Mouse (Mus musculus): ENCODE measurements around the gene Mum1.

GRCm38 (mm10) chr10:80182547-80182946, 43.7 kb upstream of the Mum1 start:
- no peak for TF ChIP-seq CTCF (IDR thresholded peaks at IDR 0.05; ENCODE audit: low read depth)
- no peak for TF ChIP-seq EP300 (optimal IDR thresholded peaks at IDR 0.05)
